In the genomic region with DNA sequence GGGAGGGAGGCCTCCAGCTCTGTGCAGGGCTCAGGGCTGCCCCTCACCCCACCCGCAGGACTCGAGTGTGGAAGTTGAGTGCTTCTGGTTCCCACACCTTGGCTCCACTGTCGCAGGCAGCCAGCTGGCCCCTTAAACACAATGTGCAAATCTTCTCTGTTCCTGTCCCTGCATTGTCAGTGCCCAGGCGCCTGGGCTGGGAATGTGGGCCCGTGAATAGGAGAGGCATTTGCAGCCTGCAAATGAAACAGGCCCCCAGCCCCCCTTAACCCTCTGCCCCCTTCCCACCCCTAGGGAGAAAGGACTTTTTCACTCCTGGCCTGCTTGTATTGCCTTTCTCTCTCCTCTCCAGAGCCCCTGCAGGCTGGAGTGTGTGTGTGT, we compare ENCODE assay signal across 11 mouse cellular contexts. TPM values are rescaled to one million over a fixed set of nuclear protein-coding genes. Genes with fewer than 3 reads are reported as not detected.
A peak's percentile ranks its signal among the peaks of the same experiment; 100 is the strongest.
DNase-seq lines count a peak whose midpoint lies in the region; ATAC-seq and TF ChIP-seq lines count a peak whose summit lies in the region.
"Had no signal": no experiment of that assay in that cellular context is flagged by ENCODE, and none has a peak within 500 bp of the region (broad histone marks: within the 10 kb centered on the region; RNA-seq: fewer than 3 reads in every experiment).

No protein-coding gene starts in this region.

- H3K9ac ChIP-seq in intestine, embryonic 14.5 days (ENCODE audit: low read length) = no peak overlapping the region
- no peak overlapping the region for H3K9ac ChIP-seq in intestine, postnatal 0 days (ENCODE audit: low read depth, low read length)
- peak overlapping the region; percentile 58 for H3K9ac ChIP-seq in neural tube, embryonic 13.5 days

- H3K27ac ChIP-seq in intestine, embryonic 14.5 days (ENCODE audit: low read depth) = 0 out of 2 replicates have a peak overlapping the region, but pooled peaks have one; percentile 3
- H3K27ac ChIP-seq in intestine, postnatal 0 days (ENCODE audit: low read depth, low read length) = no peak overlapping the region
- peak overlapping the region; percentile 86 for H3K27ac ChIP-seq in hindbrain, embryonic 10.5 days
- peak overlapping the region; percentile 93 for H3K27ac ChIP-seq in neural tube, embryonic 13.5 days (replicated peaks)

- no peak overlapping the region for H3K4me3 ChIP-seq in intestine, embryonic 14.5 days (ENCODE audit: low read depth, low read length)
- no peak overlapping the region for H3K4me3 ChIP-seq in intestine, postnatal 0 days (ENCODE audit: low read depth, low read length)
- peak overlapping the region; percentile 31 for H3K4me3 ChIP-seq in hindbrain, embryonic 10.5 days
- no peak overlapping the region for H3K4me3 ChIP-seq in neural tube, embryonic 13.5 days

- DNase-seq in intestine, embryonic 14.5 days (ENCODE audit: low spot score) = no peak
- peak; percentile 85 for DNase-seq in hindbrain, embryonic 10.5 days (ENCODE audit: low spot score)
- DNase-seq in kidney, postnatal 14 days = peak; percentile 58
- DNase-seq in spleen, postnatal 36 days (ENCODE audit: low spot score in 2 of 2) = no peak
- DNase-seq in cerebellum, postnatal 25 days = no peak
- DNase-seq: B cell, adult 2 months; cerebellum, adult 9-10 months; gastrocnemius, postnatal 36 days had no signal

- peak; percentile 34; the same call in 1 of the 2 replicates for ATAC-seq in intestine, embryonic 14.5 days (replicated peaks; ENCODE audit: low FRiP score, low TSS enrichment, low read depth)
- ATAC-seq in intestine, postnatal 0 days = no peak
- peak; percentile 78 for ATAC-seq in neural tube, embryonic 13.5 days (ENCODE audit: low read depth)
- ATAC-seq in cerebellum, adult (ENCODE audit: insufficient number of reproducible peaks, low FRiP score, low TSS enrichment) = no peak

- H3K27me3 ChIP-seq in intestine, embryonic 14.5 days (replicated peaks; ENCODE audit: control insufficient read depth, insufficient read depth, low read length) = no peaks in the 10 kb centered on the region
- H3K27me3 ChIP-seq in intestine, postnatal 0 days (replicated peaks; ENCODE audit: control insufficient read depth, insufficient read depth, low read length) = no peaks in the 10 kb centered on the region
- H3K27me3 ChIP-seq in hindbrain, embryonic 10.5 days (ENCODE audit: insufficient read depth, poor library complexity, severe bottlenecking) = no peaks in the 10 kb centered on the region
- H3K27me3 ChIP-seq in neural tube, embryonic 13.5 days = no peaks in the 10 kb centered on the region

- H3K36me3 ChIP-seq in intestine, embryonic 14.5 days (ENCODE audit: control insufficient read depth, insufficient read depth, low read length) = no peaks in the 10 kb centered on the region
- H3K36me3 ChIP-seq in intestine, postnatal 0 days (ENCODE audit: control insufficient read depth, insufficient read depth) = no peaks in the 10 kb centered on the region
- H3K36me3 ChIP-seq in hindbrain, embryonic 10.5 days = peaks cover 92% of the 10 kb centered on the region
- H3K36me3 ChIP-seq in neural tube, embryonic 13.5 days = peaks cover 46% of the 10 kb centered on the region

- H3K4me1 ChIP-seq in intestine, embryonic 14.5 days (replicated peaks; ENCODE audit: control insufficient read depth, insufficient read depth, low read length) = peaks cover 22% of the 10 kb centered on the region
- no peaks in the 10 kb centered on the region; the same call in 1 of the 2 replicates for H3K4me1 ChIP-seq in intestine, postnatal 0 days (replicated peaks; ENCODE audit: control insufficient read depth, insufficient read depth, low read length)
- H3K4me1 ChIP-seq in hindbrain, embryonic 10.5 days (replicated peaks) = peaks cover 100% of the 10 kb centered on the region
- peaks cover 73% of the 10 kb centered on the region for H3K4me1 ChIP-seq in neural tube, embryonic 13.5 days (replicated peaks)

- TF ChIP-seq CTCF in intestine, postnatal 0 days (IDR thresholded peaks at IDR 0.05; ENCODE audit: low read depth) = no peak

- H3K4me2 ChIP-seq in intestine, embryonic 14.5 days (ENCODE audit: low read length) = no peak overlapping the region
- no peak overlapping the region for H3K4me2 ChIP-seq in intestine, postnatal 0 days (replicated peaks; ENCODE audit: low read depth)
- peak overlapping the region; percentile 16 for H3K4me2 ChIP-seq in neural tube, embryonic 13.5 days

- H3K9me3 ChIP-seq in intestine, embryonic 14.5 days (ENCODE audit: control insufficient read depth, low read length) = no peaks in the 10 kb centered on the region
- H3K9me3 ChIP-seq in intestine, postnatal 0 days (ENCODE audit: control insufficient read depth) = no peaks in the 10 kb centered on the region
- no peaks in the 10 kb centered on the region for H3K9me3 ChIP-seq in hindbrain, embryonic 10.5 days
- H3K9me3 ChIP-seq in neural tube, embryonic 13.5 days = no peaks in the 10 kb centered on the region

- 10% methylated on average over 5 of the region's 5 CpGs for WGBS in intestine, embryonic 14.5 days
- 20% methylated on average over 5 of the region's 5 CpGs for WGBS in intestine, postnatal 0 days
- WGBS in hindbrain, embryonic 10.5 days = 2% methylated on average over 5 of the region's 5 CpGs
- WGBS in neural tube, embryonic 13.5 days = 6% methylated on average over 5 of the region's 5 CpGs

RNA-seq across cellular contexts. Expression of a gene that starts 12.3 kb away (rescaled TPM):
- polyA plus RNA-seq in intestine, embryonic 14.5 days (2014; fragmentation: Nextera tagmentation; extraction: Ambion mirVana) = 2.7 and 2.9 TPM in 2 replicates
- 0.22 TPM in 2 replicates for polyA plus RNA-seq in intestine, postnatal 0 days (2015; fragmentation: Nextera tagmentation; extraction: Ambion mirVana)
- polyA plus RNA-seq in hindbrain, embryonic 10.5 days (2016; fragmentation: Nextera tagmentation; extraction: Ambion mirVana) = 218 and 357 TPM in 2 replicates
- 12.3 and 12.9 TPM in 2 replicates for polyA plus RNA-seq in neural tube, embryonic 13.5 days (2015; fragmentation: Nextera tagmentation; extraction: Ambion mirVana)

RNA-seq across cellular contexts. Expression of a gene that starts 41.8 kb away (rescaled TPM):
- polyA plus RNA-seq in intestine, embryonic 14.5 days (2014; fragmentation: Nextera tagmentation; extraction: Ambion mirVana) = 8.1 and 9.1 TPM in 2 replicates
- 9.9 and 10.5 TPM in 2 replicates for polyA plus RNA-seq in intestine, postnatal 0 days (2015; fragmentation: Nextera tagmentation; extraction: Ambion mirVana)
- 7.7 and 8.0 TPM in 2 replicates for polyA plus RNA-seq in hindbrain, embryonic 10.5 days (2016; fragmentation: Nextera tagmentation; extraction: Ambion mirVana)
- 5.4 and 6.8 TPM in 2 replicates for polyA plus RNA-seq in neural tube, embryonic 13.5 days (2015; fragmentation: Nextera tagmentation; extraction: Ambion mirVana)

RNA-seq across cellular contexts. Expression of a gene that starts 52.0 kb away (rescaled TPM):
- polyA plus RNA-seq in intestine, embryonic 14.5 days (2014; fragmentation: Nextera tagmentation; extraction: Ambion mirVana) = 39.6 and 42.2 TPM in 2 replicates
- 4.1 and 4.5 TPM in 2 replicates for polyA plus RNA-seq in intestine, postnatal 0 days (2015; fragmentation: Nextera tagmentation; extraction: Ambion mirVana)
- polyA plus RNA-seq in hindbrain, embryonic 10.5 days (2016; fragmentation: Nextera tagmentation; extraction: Ambion mirVana) = 8.3 and 10.4 TPM in 2 replicates
- polyA plus RNA-seq in neural tube, embryonic 13.5 days (2015; fragmentation: Nextera tagmentation; extraction: Ambion mirVana) = 8.9 and 10.3 TPM in 2 replicates

Comparison
In these comparisons a context has a peak if more than half of its experiments do, and no peak if none do; other contexts are left out.
1. ATAC-seq: peak in intestine, embryonic 14.5 days (single experiment) and neural tube, embryonic 13.5 days (single experiment); none in intestine, postnatal 0 days (single experiment) and cerebellum, adult (single experiment).
2. DNase-seq: peak in hindbrain, embryonic 10.5 days (single experiment) and kidney, postnatal 14 days (single experiment); none in intestine, embryonic 14.5 days (single experiment), spleen, postnatal 36 days (0 of 2) and cerebellum, postnatal 25 days (0 of 2).
3. RNA of a gene that starts 12.3 kb away (polyA plus RNA-seq): 218 to 357 TPM in hindbrain, embryonic 10.5 days; 12.3 to 12.9 TPM in neural tube, embryonic 13.5 days, 2.7 to 2.9 TPM in intestine, embryonic 14.5 days and 0.22 TPM in intestine, postnatal 0 days; every median in the first group is over 10 times any median in the second.